Mouse (Mus musculus): ENCODE measurements at regions not wholly inside any gene's neighbourhood (a gene's known extent, or its start where the extent isn't known, plus 50 kb on each side); places are given as distances from the start of the nearest gene placed in this dataset.

GRCm38 (mm10) chr2:46468936-46469629 is 1351.9 kb upstream of the Zeb2 start:
- H3K4me3 ChIP-seq (replicated peaks), result no peak overlapping the region
- no peaks in the 10 kb centered on the region for H3K4me1 ChIP-seq (replicated peaks)
- no peaks in the 10 kb centered on the region for H3K27me3 ChIP-seq
- no peak overlapping the region for H3K27ac ChIP-seq (replicated peaks)
- no peaks in the 10 kb centered on the region for H3K36me3 ChIP-seq (replicated peaks)
- H3K9me3 ChIP-seq (replicated peaks), result no peaks in the 10 kb centered on the region
- no peak overlapping the region for H3K9ac ChIP-seq
- no peak overlapping the region for H3K4me2 ChIP-seq
- WGBS (ENCODE audit: insufficient replicate concordance), result 60% methylated on average over 5 of the region's 5 CpGs
- ATAC-seq (ENCODE audit: insufficient read depth), result no peak

GRCm38 (mm10) chr2:46465389-46465788 is 1348.2 kb upstream of the Zeb2 start:
- Histone ChIP-seq H3K27me3 (no peaks in the 10 kb centered on the region), H3K4me1 (replicated peaks) (no peaks in the 10 kb centered on the region), H3K36me3 (replicated peaks) (no peaks in the 10 kb centered on the region), H3K4me3 (replicated peaks) (no peak overlapping the region), H3K9me3 (replicated peaks) (no peaks in the 10 kb centered on the region), H3K4me2 (no peak overlapping the region), H3K27ac (replicated peaks) (no peak overlapping the region), H3K9ac (no peak overlapping the region)
- WGBS (ENCODE audit: insufficient replicate concordance), result 53% methylated on average over 4 of the region's 4 CpGs
- ATAC-seq (ENCODE audit: insufficient read depth), result no peak

- Histone ChIP-seq H3K27ac (replicated peaks) (no peak overlapping the region), H3K36me3 (replicated peaks) (no peaks in the 10 kb centered on the region), H3K4me2 (no peak overlapping the region), H3K9me3 (replicated peaks) (no peaks in the 10 kb centered on the region), H3K9ac (no peak overlapping the region), H3K4me1 (replicated peaks) (no peaks in the 10 kb centered on the region), H3K4me3 (replicated peaks) (no peak overlapping the region), H3K27me3 (no peaks in the 10 kb centered on the region)
- no peak for ATAC-seq (ENCODE audit: insufficient read depth)
- 48% methylated on average over 1 of the region's 1 CpGs for WGBS (ENCODE audit: insufficient replicate concordance)
Measured at GRCm38 (mm10) chr2:46464913-46465312, 1347.7 kb upstream of the Zeb2 start.

- no peaks in the 10 kb centered on the region for H3K9me3 ChIP-seq (replicated peaks)
- 64% methylated on average over 2 of the region's 2 CpGs for WGBS (ENCODE audit: insufficient replicate concordance)
- H3K36me3 ChIP-seq (replicated peaks), result no peaks in the 10 kb centered on the region
- H3K4me2 ChIP-seq, result no peak overlapping the region
- H3K27me3 ChIP-seq, result no peaks in the 10 kb centered on the region
- ATAC-seq (ENCODE audit: insufficient read depth), result no peak
- no peak overlapping the region for H3K9ac ChIP-seq
- H3K27ac ChIP-seq (replicated peaks), result no peak overlapping the region
- H3K4me1 ChIP-seq (replicated peaks), result no peaks in the 10 kb centered on the region
- no peak overlapping the region for H3K4me3 ChIP-seq (replicated peaks)
Measured at GRCm38 (mm10) chr2:46462670-46463069, 1345.5 kb upstream of the Zeb2 start.

GRCm38 (mm10) chr2:46450698-46451097 is 1333.5 kb upstream of the Zeb2 start:
- Histone ChIP-seq H3K9me3 (replicated peaks) (no peaks in the 10 kb centered on the region), H3K4me3 (replicated peaks) (no peak overlapping the region), H3K27me3 (no peaks in the 10 kb centered on the region), H3K27ac (replicated peaks) (no peak overlapping the region), H3K9ac (no peak overlapping the region), H3K36me3 (replicated peaks) (no peaks in the 10 kb centered on the region), H3K4me2 (no peak overlapping the region), H3K4me1 (replicated peaks) (no peaks in the 10 kb centered on the region)
- no peak for ATAC-seq (ENCODE audit: insufficient read depth)
- WGBS (ENCODE audit: insufficient replicate concordance), result 50% methylated on average over 6 of the region's 6 CpGs

GRCm38 (mm10) chr2:46445306-46445705 is 1328.1 kb upstream of the Zeb2 start:
- Histone ChIP-seq H3K9ac (no peak overlapping the region), H3K4me1 (replicated peaks) (0 out of 2 replicates have a peak, but pooled peaks cover 6% of the 10 kb centered on the region), H3K4me2 (no peak overlapping the region), H3K27me3 (no peaks in the 10 kb centered on the region), H3K4me3 (replicated peaks) (no peak overlapping the region), H3K36me3 (replicated peaks) (no peaks in the 10 kb centered on the region), H3K9me3 (replicated peaks) (no peaks in the 10 kb centered on the region), H3K27ac (replicated peaks) (no peak overlapping the region)
- ATAC-seq (ENCODE audit: insufficient read depth), result no peak
- 50% methylated on average over 3 of the region's 3 CpGs for WGBS (ENCODE audit: insufficient replicate concordance)

- Histone ChIP-seq H3K4me1 (replicated peaks) (0 out of 2 replicates have a peak, but pooled peaks cover 6% of the 10 kb centered on the region), H3K4me3 (replicated peaks) (no peak overlapping the region), H3K4me2 (0 out of 2 replicates have a peak overlapping the region, but pooled peaks have one; percentile 18), H3K9ac (no peak overlapping the region), H3K27ac (replicated peaks) (no peak overlapping the region), H3K27me3 (no peaks in the 10 kb centered on the region), H3K36me3 (replicated peaks) (no peaks in the 10 kb centered on the region), H3K9me3 (replicated peaks) (no peaks in the 10 kb centered on the region)
- WGBS (ENCODE audit: insufficient replicate concordance), result 31% methylated on average over 5 of the region's 5 CpGs
- no peak for ATAC-seq (ENCODE audit: insufficient read depth)
Measured at GRCm38 (mm10) chr2:46443686-46444180, 1326.5 kb upstream of the Zeb2 start.

- Histone ChIP-seq H3K4me1 (replicated peaks) (0 out of 2 replicates have a peak, but pooled peaks cover 6% of the 10 kb centered on the region), H3K9me3 (replicated peaks) (no peaks in the 10 kb centered on the region), H3K4me2 (no peak overlapping the region; the same call in 1 of the 2 replicates), H3K27ac (replicated peaks) (no peak overlapping the region), H3K9ac (no peak overlapping the region), H3K27me3 (no peaks in the 10 kb centered on the region), H3K36me3 (replicated peaks) (no peaks in the 10 kb centered on the region), H3K4me3 (replicated peaks) (no peak overlapping the region)
- WGBS (ENCODE audit: insufficient replicate concordance), result 18% methylated on average over 6 of the region's 6 CpGs
- ATAC-seq (ENCODE audit: insufficient read depth), result no peak
Measured at GRCm38 (mm10) chr2:46443061-46443685, 1326.0 kb upstream of the Zeb2 start.

- H3K27ac ChIP-seq (replicated peaks), result no peak overlapping the region
- no peak overlapping the region for H3K4me2 ChIP-seq
- H3K4me3 ChIP-seq (replicated peaks), result no peak overlapping the region
- H3K4me1 ChIP-seq (replicated peaks), result 0 out of 2 replicates have a peak, but pooled peaks cover 6% of the 10 kb centered on the region
- no peaks in the 10 kb centered on the region for H3K36me3 ChIP-seq (replicated peaks)
- 48% methylated on average over 6 of the region's 6 CpGs for WGBS (ENCODE audit: insufficient replicate concordance)
- H3K9me3 ChIP-seq (replicated peaks), result no peaks in the 10 kb centered on the region
- no peaks in the 10 kb centered on the region for H3K27me3 ChIP-seq
- ATAC-seq (ENCODE audit: insufficient read depth), result no peak
- no peak overlapping the region for H3K9ac ChIP-seq
Measured at GRCm38 (mm10) chr2:46442576-46442975, 1325.4 kb upstream of the Zeb2 start.

GRCm38 (mm10) chr2:46441927-46442326 is 1324.7 kb upstream of the Zeb2 start:
- WGBS (ENCODE audit: insufficient replicate concordance), result 56% methylated on average over 8 of the region's 8 CpGs
- ATAC-seq (ENCODE audit: insufficient read depth), result no peak
- no peaks in the 10 kb centered on the region for H3K36me3 ChIP-seq (replicated peaks)
- 0 out of 2 replicates have a peak, but pooled peaks cover 6% of the 10 kb centered on the region for H3K4me1 ChIP-seq (replicated peaks)
- no peak overlapping the region for H3K4me3 ChIP-seq (replicated peaks)
- no peak overlapping the region for H3K27ac ChIP-seq (replicated peaks)
- no peak overlapping the region for H3K4me2 ChIP-seq
- H3K27me3 ChIP-seq, result no peaks in the 10 kb centered on the region
- H3K9ac ChIP-seq, result no peak overlapping the region
- H3K9me3 ChIP-seq (replicated peaks), result no peaks in the 10 kb centered on the region

GRCm38 (mm10) chr2:46441348-46441747 is 1324.2 kb upstream of the Zeb2 start:
- WGBS (ENCODE audit: insufficient replicate concordance), result 66% methylated on average over 5 of the region's 5 CpGs
- Histone ChIP-seq H3K4me1 (replicated peaks) (0 out of 2 replicates have a peak, but pooled peaks cover 6% of the 10 kb centered on the region), H3K4me2 (no peak overlapping the region), H3K36me3 (replicated peaks) (no peaks in the 10 kb centered on the region), H3K27ac (replicated peaks) (no peak overlapping the region), H3K4me3 (replicated peaks) (no peak overlapping the region), H3K27me3 (no peaks in the 10 kb centered on the region), H3K9me3 (replicated peaks) (no peaks in the 10 kb centered on the region), H3K9ac (no peak overlapping the region)
- ATAC-seq (ENCODE audit: insufficient read depth), result no peak

Data from liver, embryonic 15.5 days (tissue).